Mouse (Mus musculus) spleen, postnatal 10 days (tissue): ENCODE data around the gene Tspan31.

Experiments used
- DNase-seq, 2 experiments: peaks; one replicate each; pipeline ENCODE4 v3.0.0; 2021 to 2022; ENCODE audit warnings: low spot score in 2 of 2

Tspan31 gene

GRCm38 (mm10) chr10:127070190-127071121 is at the start of gene Tspan31:
Gene Tspan31 (minus strand): TSS chr10:127070264.
- DNase-seq: peak; percentile 40 to 76

DNA sequence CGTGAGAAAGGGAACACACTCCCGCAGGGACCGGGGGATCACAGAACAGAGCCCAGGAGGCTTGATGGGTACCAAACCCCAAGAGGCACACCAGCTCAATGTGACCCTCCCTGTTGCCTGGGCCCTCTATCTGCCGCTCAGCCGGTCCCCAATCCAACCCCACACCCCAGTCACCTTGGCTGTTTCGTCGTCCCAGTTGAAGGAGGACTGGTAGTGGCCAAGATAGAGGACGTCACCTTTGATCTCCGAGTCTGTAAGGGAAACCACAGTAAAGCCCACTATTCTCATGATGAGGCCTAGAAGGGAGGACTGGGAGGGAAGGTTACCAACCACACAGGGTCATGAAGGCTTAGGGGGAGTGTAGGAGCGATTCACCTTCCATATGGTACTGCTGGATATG is 49.2 kb upstream of the Tspan31 start:
- DNase-seq: no peak

DNA sequence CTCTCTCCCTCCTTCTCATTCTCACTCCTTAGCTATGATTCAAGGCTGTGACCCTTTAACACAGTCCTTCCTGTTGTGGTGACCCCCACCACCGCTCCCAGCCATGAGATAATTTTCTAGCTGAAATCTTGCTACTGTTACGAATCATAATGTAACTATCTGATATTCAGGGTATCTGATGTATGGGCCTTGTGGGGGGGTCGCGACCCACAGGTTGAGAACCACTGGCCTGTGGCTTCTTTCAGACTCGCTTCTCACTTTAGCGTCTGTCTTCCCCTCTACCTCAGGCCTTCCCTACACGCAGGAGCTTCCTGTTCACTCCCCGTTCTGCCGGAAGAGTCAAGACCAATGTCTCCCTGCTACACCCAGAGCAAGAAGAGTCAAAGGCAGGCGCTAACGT is 48.4 kb upstream of the Tspan31 start:
- no peak for DNase-seq

DNA sequence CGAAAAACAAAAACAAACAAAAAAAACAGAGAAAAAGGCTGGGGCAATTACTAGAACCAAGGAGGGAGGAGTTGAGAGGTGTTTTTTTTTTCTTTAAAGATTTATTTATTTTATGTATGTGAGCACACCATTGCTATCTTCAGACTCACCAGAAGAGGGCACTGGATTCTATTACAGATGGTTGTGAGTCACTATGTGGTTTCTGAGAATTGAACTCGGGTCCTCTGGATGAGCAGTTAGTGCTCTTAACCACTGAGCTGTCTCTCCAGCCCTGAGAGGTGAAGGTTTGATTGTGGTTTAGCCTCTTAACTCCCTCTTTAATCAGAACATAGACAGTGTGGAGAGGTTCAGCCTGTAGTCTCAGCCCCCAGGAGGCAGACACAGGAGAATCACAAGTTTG is 45.0 kb upstream of the Tspan31 start:
- DNase-seq: no peak

GRCm38 (mm10) chr10:127114408-127114807 is 44.3 kb upstream of the Tspan31 start:
- no peak for DNase-seq

DNA sequence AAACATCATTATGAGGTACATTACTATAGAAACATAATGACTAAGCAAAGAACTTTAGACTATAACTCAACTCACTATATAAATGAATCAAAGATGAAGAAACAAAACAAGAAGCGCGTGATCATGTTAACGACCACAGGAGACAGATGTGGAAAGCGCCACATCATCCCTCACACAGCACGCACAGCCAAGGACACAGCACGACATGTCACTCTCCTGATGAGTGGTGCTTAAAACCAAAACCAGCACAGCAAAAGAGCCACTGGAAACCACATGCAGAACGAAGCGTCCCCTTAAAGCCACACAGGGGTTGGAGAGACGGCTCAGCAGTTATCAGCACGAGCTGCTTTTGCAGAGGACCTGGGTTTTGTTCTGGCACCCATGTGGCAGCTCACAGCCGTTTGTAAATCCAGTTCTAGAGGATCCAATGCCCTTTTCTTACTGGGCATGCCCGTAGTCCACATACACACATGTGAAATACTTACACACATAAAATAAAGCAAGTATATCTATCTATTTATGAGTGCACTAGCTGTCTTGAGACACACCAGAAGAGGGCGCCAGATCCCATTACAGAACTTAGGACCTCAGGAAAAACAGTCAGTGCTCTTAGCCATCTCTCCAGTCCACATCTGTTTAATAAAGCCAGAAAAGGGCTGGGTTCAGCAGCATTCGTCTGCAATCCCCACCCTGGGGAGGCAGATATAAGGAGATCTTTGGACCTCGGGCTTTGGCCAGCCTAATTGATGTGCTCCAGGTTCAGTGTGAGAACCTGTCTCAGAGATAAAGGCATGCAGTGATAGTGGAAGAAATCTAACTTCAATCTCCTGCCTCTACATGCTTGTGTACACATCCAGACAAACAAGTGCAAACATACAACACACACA is 41.2 kb upstream of the Tspan31 start:
- no peak for DNase-seq

GRCm38 (mm10) chr10:127108262-127108583 is 38.2 kb upstream of the Tspan31 start:
- DNase-seq: no peak

DNA sequence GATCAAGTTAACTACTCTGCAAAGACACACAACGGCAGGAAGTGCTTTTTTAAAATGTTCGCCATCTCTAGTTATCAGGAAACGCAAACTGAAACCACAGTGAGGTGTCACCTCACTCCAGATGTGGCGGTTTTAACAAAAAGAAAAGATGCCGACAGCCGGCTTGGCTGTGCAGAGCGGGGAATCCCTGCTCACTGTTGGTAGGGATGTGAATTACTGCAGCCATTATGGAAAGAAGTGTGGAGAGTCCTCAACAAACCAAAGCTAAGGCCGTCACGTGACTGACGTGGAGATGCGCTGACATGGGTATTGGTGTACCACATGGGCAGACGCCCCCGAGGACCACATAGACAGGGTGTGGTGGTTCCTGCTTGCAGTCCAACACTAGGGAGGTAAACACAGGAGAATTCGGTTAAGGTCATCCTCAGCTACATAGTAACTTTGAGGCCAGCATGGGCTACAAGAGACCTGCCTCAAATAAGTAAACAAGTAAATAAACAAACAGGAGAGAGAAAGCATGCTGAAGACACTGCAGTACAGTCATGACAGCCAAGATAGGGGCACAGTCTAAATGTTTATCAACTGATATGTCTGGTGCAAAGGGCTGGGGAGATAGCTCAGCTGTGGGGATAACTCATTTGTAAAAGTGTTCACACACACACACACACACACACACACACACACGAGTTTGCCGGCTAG is 37.6 kb upstream of the Tspan31 start:
- peak in 1 of 2 experiments; percentile 30 for DNase-seq

GRCm38 (mm10) chr10:127103631-127104030 is 33.6 kb upstream of the Tspan31 start:
- DNase-seq: no peak

GRCm38 (mm10) chr10:127101151-127101550 is 31.1 kb upstream of the Tspan31 start:
- no peak for DNase-seq

GRCm38 (mm10) chr10:127100414-127100813 is 30.4 kb upstream of the Tspan31 start:
- no peak for DNase-seq

GRCm38 (mm10) chr10:127099868-127100267 is 29.8 kb upstream of the Tspan31 start:
- no peak for DNase-seq

DNA sequence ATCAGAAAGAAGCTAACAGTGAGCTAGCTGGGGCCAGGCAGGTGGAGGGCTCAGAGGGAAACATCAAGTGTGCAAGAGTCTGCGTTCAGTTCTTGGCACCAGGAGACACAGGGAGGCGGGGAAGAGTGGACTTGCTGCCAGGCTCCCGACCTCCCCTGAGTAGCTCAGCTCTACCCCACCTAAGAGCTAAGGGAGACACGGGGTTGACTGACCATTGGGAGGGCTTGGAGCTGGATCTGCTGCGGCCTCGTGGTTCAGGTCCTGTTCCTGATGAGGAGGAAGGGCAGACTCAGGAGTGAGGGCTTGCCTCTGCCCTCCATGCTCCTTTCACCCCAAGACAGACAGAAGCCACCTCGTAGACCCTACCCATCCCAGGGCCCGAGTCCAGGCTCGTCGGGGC is 29.1 kb upstream of the Tspan31 start:
- DNase-seq: no peak

DNA sequence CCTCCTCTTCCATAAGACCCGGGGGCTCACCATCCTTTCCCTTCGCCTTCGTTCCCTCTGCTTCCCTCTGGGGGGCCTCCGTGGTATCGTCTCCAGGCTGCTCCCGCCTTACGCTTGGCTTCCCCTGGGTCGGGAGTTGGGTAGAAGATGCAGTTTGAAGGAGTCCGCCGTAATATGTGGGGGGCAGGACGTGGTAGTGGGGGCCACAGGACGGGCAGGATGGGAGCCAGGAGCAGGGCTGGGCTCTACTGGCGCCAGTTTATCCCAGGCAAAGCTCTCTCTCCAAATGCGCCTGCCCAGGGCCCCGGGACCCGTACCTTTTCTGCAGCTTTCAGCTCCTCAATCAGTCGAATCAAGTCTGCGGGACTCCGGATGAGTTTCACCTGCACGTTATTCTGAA is 28.4 kb upstream of the Tspan31 start:
- DNase-seq: no peak

DNA sequence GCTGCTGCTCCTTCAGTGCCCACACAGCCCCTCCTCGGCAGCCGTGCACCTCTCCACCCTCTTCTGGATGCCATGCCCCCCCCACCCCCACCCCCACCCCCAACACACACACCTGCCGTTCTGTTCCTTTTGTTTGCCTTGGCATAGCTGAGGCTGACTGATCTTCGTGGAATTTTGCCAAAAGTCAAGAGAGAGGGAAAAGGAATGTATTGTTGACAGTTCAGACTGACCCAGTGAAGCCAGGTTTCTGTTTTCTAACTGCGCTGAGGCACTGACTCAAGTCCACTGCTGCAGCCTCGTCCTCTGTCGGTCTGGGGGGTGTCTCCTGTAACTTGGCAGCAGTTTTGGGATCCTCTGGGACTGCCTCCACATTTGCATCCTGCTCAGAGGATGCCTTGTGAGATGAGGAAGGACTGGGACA is 24.3 kb upstream of the Tspan31 start:
- no peak for DNase-seq

DNA sequence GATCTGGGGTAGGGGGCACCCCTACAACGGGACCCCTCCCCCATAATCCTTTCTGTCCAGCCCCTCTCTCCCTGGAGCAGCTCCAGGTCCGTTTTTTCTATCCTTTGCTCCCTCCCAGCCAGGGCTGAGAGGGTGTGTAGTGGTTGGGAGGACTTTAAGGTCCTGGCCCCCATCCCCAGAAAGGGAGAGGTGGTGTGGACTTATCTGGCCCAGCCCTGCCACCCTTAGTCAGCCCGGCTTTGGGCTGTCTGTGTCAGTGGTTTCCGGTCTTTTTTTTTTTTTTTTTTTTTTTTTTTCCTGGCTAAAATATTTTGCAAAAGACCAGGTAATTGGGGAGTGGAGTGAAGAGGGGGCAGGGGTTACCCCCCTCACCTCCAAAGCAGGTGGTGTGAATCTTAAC is 22.7 kb upstream of the Tspan31 start:
- no peak for DNase-seq

DNA sequence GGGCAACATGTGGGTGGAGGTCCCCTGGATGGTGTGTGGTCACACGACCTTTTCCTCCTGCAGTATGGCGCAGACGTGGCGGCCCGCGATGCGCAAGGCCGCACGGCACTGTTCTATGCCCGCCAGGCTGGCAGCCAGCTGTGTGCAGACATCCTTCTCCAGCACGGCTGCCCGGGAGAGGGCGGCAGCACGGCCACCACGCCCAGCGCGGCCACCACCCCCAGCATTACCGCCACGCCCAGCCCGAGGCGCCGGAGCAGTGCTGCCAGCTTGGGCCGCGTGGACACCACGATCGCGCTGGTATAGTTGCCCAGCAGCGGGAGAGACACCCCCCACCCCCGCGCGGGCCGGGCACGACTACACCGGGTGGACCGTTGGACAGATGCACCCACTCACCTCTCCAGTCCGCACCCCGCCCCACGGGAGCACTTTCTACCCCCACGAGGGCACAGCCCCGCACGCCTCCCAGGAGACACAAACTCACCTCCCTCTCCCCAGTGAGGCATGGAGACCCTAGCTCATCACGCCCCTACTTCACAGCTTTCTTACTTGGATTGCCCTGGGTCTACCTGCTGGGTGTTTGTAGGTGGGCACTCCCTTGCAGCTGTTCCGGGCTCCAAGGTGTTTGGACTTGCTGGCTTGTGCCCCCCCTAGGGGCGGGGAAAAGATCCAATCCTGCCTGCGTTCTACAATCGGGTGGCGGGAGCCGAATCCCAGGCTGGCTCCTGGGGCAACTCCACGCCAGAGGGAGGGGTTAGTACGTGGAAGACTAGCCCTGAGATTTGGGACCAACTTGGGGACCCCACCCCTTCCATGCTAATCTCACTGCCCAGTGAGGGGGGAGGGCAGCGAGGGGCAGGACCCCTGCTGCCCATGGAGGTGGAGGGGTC is 21.7 kb upstream of the Tspan31 start:
- DNase-seq: no peak

GRCm38 (mm10) chr10:127090560-127091411 is 20.7 kb upstream of the Tspan31 start:
- no peak for DNase-seq

DNA sequence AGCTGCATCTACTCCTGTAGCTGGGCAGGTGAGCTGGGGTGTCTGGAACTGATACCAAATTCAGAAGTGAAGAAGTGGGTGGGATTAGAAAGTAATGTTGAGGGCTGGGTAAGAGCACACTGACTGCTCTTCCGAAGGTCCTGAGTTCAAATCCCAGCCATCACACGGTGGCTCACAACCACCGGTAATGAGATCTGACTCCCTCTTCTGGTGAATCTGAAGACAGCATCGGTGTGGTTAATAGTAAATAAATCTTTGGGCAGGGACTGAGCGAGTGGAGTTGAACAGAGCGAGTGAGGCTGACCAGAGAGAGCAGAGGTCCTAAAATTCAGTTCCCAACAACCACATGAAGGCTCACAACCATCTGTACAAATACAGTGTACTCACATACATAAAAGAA is 15.6 kb upstream of the Tspan31 start:
- DNase-seq: no peak

GRCm38 (mm10) chr10:127085052-127085451 is 15.0 kb upstream of the Tspan31 start:
- DNase-seq: no peak
